In genomic region chr1:175492683-175493043, GRCm38 (mm10) we compare ENCODE assay signal across 8 mouse cellular contexts. TPM values are rescaled to one million over a fixed set of nuclear protein-coding genes. Genes with fewer than 3 reads are reported as not detected.
A peak's percentile ranks its signal among the peaks of the same experiment; 100 is the strongest.
DNase-seq lines count a peak whose midpoint lies in the region; ATAC-seq and TF ChIP-seq lines count a peak whose summit lies in the region.

No protein-coding gene starts in this region.

- no peak for ATAC-seq in heart, embryonic 13.5 days (ENCODE audit: extremely low read depth, insufficient number of reproducible peaks, low FRiP score, low TSS enrichment)
- no peak; the same call in 1 of the 2 replicates for ATAC-seq in hindbrain, embryonic 11.5 days (ENCODE audit: low FRiP score)
- no peak for ATAC-seq in midbrain, embryonic 12.5 days (ENCODE audit: low FRiP score, low read depth)

- peak overlapping the region; percentile 99 for H3K4me2 ChIP-seq in heart, embryonic 13.5 days
- peak overlapping the region; percentile 91 for H3K4me2 ChIP-seq in hindbrain, embryonic 11.5 days (replicated peaks; ENCODE audit: low read depth, low read length)
- H3K4me2 ChIP-seq in midbrain, embryonic 12.5 days (replicated peaks): peak overlapping the region; percentile 86

- TF ChIP-seq POLR2A in bone marrow, adult 2 months (IDR thresholded peaks at IDR 0.05; ENCODE audit: borderline replicate concordance, control insufficient read depth, low read depth, low read length): no peak

- H3K4me1 ChIP-seq in heart, embryonic 13.5 days: peaks cover 5% of the 10 kb centered on the region
- H3K4me1 ChIP-seq in bone marrow, adult 2 months (ENCODE audit: control insufficient read depth, insufficient read depth, low read length): no peaks in the 10 kb centered on the region; the same call in 1 of the 2 replicates
- no peaks in the 10 kb centered on the region for H3K4me1 ChIP-seq in hindbrain, embryonic 11.5 days (replicated peaks; ENCODE audit: control insufficient read depth, insufficient read depth, low read length)
- H3K4me1 ChIP-seq in midbrain, embryonic 12.5 days: peaks cover 6% of the 10 kb centered on the region

- H3K9me3 ChIP-seq in heart, embryonic 13.5 days: no peaks in the 10 kb centered on the region
- H3K9me3 ChIP-seq in hindbrain, embryonic 11.5 days (ENCODE audit: control insufficient read depth, low read length): no peaks in the 10 kb centered on the region
- H3K9me3 ChIP-seq in midbrain, embryonic 12.5 days: no peaks in the 10 kb centered on the region

- no peak for DNase-seq in heart, postnatal 14 days
- no peak for DNase-seq in hindbrain, embryonic 11.5 days (ENCODE audit: low spot score)
- no peak for DNase-seq in urinary bladder, postnatal 14 days (ENCODE audit: low spot score)
- no peak for DNase-seq in frontal cortex, adult 2 months (ENCODE audit: extremely low spot score in 1 of 2, low spot score in 1 of 2)
- no peak for DNase-seq in left cerebral cortex, adult 9 months (ENCODE audit: low spot score in 2 of 2)

- WGBS in heart, embryonic 13.5 days: 2% methylated on average over 11 of the region's 11 CpGs
- WGBS in bone marrow, adult 2 months: 4% methylated on average over 11 of the region's 11 CpGs
- WGBS in hindbrain, embryonic 11.5 days: 0% methylated on average over 11 of the region's 11 CpGs
- WGBS in midbrain, embryonic 12.5 days: under 1% methylated on average over 11 of the region's 11 CpGs

- H3K36me3 ChIP-seq in heart, embryonic 13.5 days: no peaks in the 10 kb centered on the region
- no peaks in the 10 kb centered on the region for H3K36me3 ChIP-seq in hindbrain, embryonic 11.5 days (ENCODE audit: control insufficient read depth, insufficient read depth, low read length)
- H3K36me3 ChIP-seq in midbrain, embryonic 12.5 days: no peaks in the 10 kb centered on the region

- peak overlapping the region; percentile 76 for H3K9ac ChIP-seq in heart, embryonic 13.5 days
- peak overlapping the region; percentile 79 for H3K9ac ChIP-seq in hindbrain, embryonic 11.5 days (ENCODE audit: low read depth, low read length)
- H3K9ac ChIP-seq in midbrain, embryonic 12.5 days (replicated peaks): peak overlapping the region; percentile 70

- H3K27me3 ChIP-seq in heart, embryonic 13.5 days (replicated peaks): peaks cover 35% of the 10 kb centered on the region
- peaks cover 4% of the 10 kb centered on the region; the same call in 1 of the 2 replicates for H3K27me3 ChIP-seq in hindbrain, embryonic 11.5 days (ENCODE audit: control insufficient read depth, insufficient read depth, low read length)
- H3K27me3 ChIP-seq in midbrain, embryonic 12.5 days: peaks cover 21% of the 10 kb centered on the region

- intact Hi-C loops in heart, postnatal 14 days (cut with DNase I): no loop called here

- TF ChIP-seq CTCF in bone marrow, adult 2 months (IDR thresholded peaks at IDR 0.05; ENCODE audit: control insufficient read depth, insufficient read depth, low read length): no peak

- H3K27ac ChIP-seq in heart, embryonic 13.5 days (replicated peaks): no peak overlapping the region
- no peak overlapping the region for H3K27ac ChIP-seq in bone marrow, adult 2 months (ENCODE audit: control insufficient read depth, insufficient read depth, low read depth, low read length, poor library complexity)
- peak overlapping the region; percentile 76 for H3K27ac ChIP-seq in hindbrain, embryonic 11.5 days (ENCODE audit: low read depth, low read length)
- H3K27ac ChIP-seq in midbrain, embryonic 12.5 days (replicated peaks): peak overlapping the region; percentile 81

- H3K4me3 ChIP-seq in heart, embryonic 13.5 days: peak overlapping the region; percentile 72
- peak overlapping the region; percentile 25 for H3K4me3 ChIP-seq in bone marrow, adult 2 months (replicated peaks; ENCODE audit: control insufficient read depth, low read depth, low read length)
- H3K4me3 ChIP-seq in hindbrain, embryonic 11.5 days (ENCODE audit: low read depth, low read length): peak overlapping the region; percentile 71
- peak overlapping the region; percentile 76 for H3K4me3 ChIP-seq in midbrain, embryonic 12.5 days

RNA-seq across cellular contexts. Expression of gene Rgs7, which starts 0.4 kb away (rescaled TPM):
- 0.53 and 1.1 TPM in 2 replicates for polyA plus RNA-seq in heart, embryonic 13.5 days (2015; fragmentation: Nextera tagmentation; extraction: Ambion mirVana)
- total RNA-seq in heart, postnatal 14 days (2021): 1 to 10 TPM; 2.3 to 2.5 TPM
- not detected in 2 replicates for polyA plus RNA-seq in bone marrow, adult 2 months (2011; ENCODE audit: insufficient read depth, insufficient read length, low replicate concordance, missing spikeins)
- 7.5 and 9.4 TPM in 2 replicates for polyA plus RNA-seq in hindbrain, embryonic 11.5 days (2014; fragmentation: Nextera tagmentation; extraction: Ambion mirVana)
- polyA plus RNA-seq in midbrain, embryonic 12.5 days (2016; fragmentation: Nextera tagmentation; extraction: Ambion mirVana): 5.1 and 7.3 TPM in 2 replicates
- 67.3 and 71.4 TPM in 2 replicates for polyA plus RNA-seq in frontal cortex, adult 2 months (2012; rRNA removed)

Comparison
In these comparisons a context has a peak if more than half of its experiments do, and no peak if none do; other contexts are left out.
1. H3K27ac ChIP-seq: peak in hindbrain, embryonic 11.5 days (single experiment) and midbrain, embryonic 12.5 days (single experiment); none in heart, embryonic 13.5 days (single experiment) and bone marrow, adult 2 months (single experiment).
2. H3K4me3 ChIP-seq: peak in every context shown above with its lines; median percentile 76 in midbrain, embryonic 12.5 days; 72 in heart, embryonic 13.5 days; 71 in hindbrain, embryonic 11.5 days; 25 in bone marrow, adult 2 months.
3. Peak in every context shown above with its lines, with median percentiles within 50 percentile points of each other: H3K4me2 ChIP-seq and H3K9ac ChIP-seq.